Mouse (Mus musculus) megakaryocyte, embryonic 14.5 days (primary cell): Measurements from ENCODE around the gene Ankdd1b. TPM values are rescaled to one million over a fixed set of nuclear protein-coding genes. Genes with fewer than 3 reads are reported as not detected.

Source experiments
- H3K27me3 ChIP-seq: replicated peaks from 2 replicates; pipeline ENCODE3; 2012; ENCODE audit warnings: inconsistent platforms
- H3K36me3 ChIP-seq: replicated peaks from 2 replicates; pipeline ENCODE3; 2012; ENCODE audit warnings: low read length, inconsistent platforms, mixed read lengths
- H3K4me1 ChIP-seq: 2 replicates; pipeline ENCODE4 v1.6.1; 2012; ENCODE audit warnings: inconsistent platforms
- H3K4me3 ChIP-seq: replicated peaks from 2 replicates; pipeline ENCODE3; 2012; ENCODE audit warnings: moderate library complexity, mild to moderate bottlenecking, inconsistent platforms
- H3K9me3 ChIP-seq: 2 replicates; pipeline ENCODE4 v1.6.1; 2012; ENCODE audit warnings: inconsistent platforms
- FLI1 ChIP-seq: IDR thresholded peaks from 2 replicates; pipeline ENCODE4 v1.6.1; 2012; ENCODE audit warnings: low read length, inconsistent platforms, mixed read lengths
- GATA1 ChIP-seq: IDR thresholded peaks from 3 replicates; pipeline ENCODE4 v1.6.1; 2012; ENCODE audit warnings: mixed read lengths, low read length, inconsistent platforms, borderline replicate concordance
- polyA plus RNA-seq: library from polyadenylated mRNA; stranded (reverse); fragments of >175 nt; gene quantifications from 2 replicates; pipeline ENCODE4 v1.2.3, GENCODE M21; 2012; ENCODE audit warnings: low replicate concordance; ENCODE audit not compliant: insufficient read depth

Ankdd1b gene
- polyA plus RNA-seq, 1 experiment, result not detected

- Histone ChIP-seq H3K4me3 (no peak overlapping the region), H3K36me3 (peaks cover 81% of the 10 kb centered on the region), H3K9me3 (no peaks in the 10 kb centered on the region), H3K27me3 (no peaks in the 10 kb centered on the region), H3K4me1 (peaks cover 5% of the 10 kb centered on the region; the same call in 1 of the 2 replicates)
- TF ChIP-seq GATA1 (no peak), FLI1 (no peak)
These were observed 28.9 kb upstream of the Ankdd1b start for GRCm38 (mm10) chr13:96499891-96500290.

- Histone ChIP-seq H3K9me3 (no peaks in the 10 kb centered on the region), H3K4me3 (no peak overlapping the region), H3K36me3 (peaks cover 81% of the 10 kb centered on the region), H3K4me1 (peaks cover 5% of the 10 kb centered on the region; the same call in 1 of the 2 replicates), H3K27me3 (no peaks in the 10 kb centered on the region)
- TF ChIP-seq FLI1 (no peak), GATA1 (no peak)
These were observed 25.6 kb upstream of the Ankdd1b start for GRCm38 (mm10) chr13:96496630-96497029.

GRCm38 (mm10) chr13:96490433-96490832 lies 19.4 kb upstream of the Ankdd1b start, which contains the start of gene Gm17622:
Gm17622 (plus strand) TSS chr13:96490733.
- Histone ChIP-seq H3K4me3 (no peak within 1 kb of the TSS), H3K4me1 (peaks cover 11% of the 10 kb centered on the region), H3K9me3 (0 out of 2 replicates have a peak, but pooled peaks cover 4% of the 10 kb centered on the region), H3K27me3 (no peaks in the 10 kb centered on the region), H3K36me3 (peaks cover 89% of the 10 kb centered on the region)
- no peak for TF ChIP-seq FLI1
- TF ChIP-seq GATA1, result no peak

DNA sequence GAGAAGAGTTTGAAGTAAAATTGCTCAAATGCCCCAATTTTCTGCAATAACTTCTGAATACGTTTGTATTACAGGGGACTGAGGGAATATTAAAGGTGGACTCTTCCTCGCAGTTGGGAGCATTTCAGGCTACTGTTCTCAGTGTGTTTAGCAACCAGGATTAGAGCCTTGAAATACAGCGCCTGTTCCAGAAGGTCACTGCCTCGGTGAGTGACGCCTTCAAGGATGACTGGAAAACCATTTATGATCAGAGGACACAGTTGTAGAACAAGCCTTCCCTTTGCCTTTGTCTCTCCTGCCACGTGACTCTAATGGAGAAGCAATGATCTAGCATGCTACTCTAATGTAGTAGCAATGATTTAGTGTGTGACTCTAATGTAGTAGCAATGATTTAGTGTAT lies 17.0 kb upstream of the Ankdd1b start:
- TF ChIP-seq GATA1 (no peak), FLI1 (no peak)
- Histone ChIP-seq H3K36me3 (peaks cover 94% of the 10 kb centered on the region), H3K4me1 (peaks cover 15% of the 10 kb centered on the region), H3K9me3 (0 out of 2 replicates have a peak, but pooled peaks cover 7% of the 10 kb centered on the region), H3K27me3 (no peaks in the 10 kb centered on the region), H3K4me3 (no peak overlapping the region)

- H3K36me3 ChIP-seq, result peaks cover 94% of the 10 kb centered on the region
- H3K4me1 ChIP-seq, result peaks cover 15% of the 10 kb centered on the region
- H3K27me3 ChIP-seq, result no peaks in the 10 kb centered on the region
- H3K9me3 ChIP-seq, result 0 out of 2 replicates have a peak, but pooled peaks cover 7% of the 10 kb centered on the region
- no peak for TF ChIP-seq FLI1
- TF ChIP-seq GATA1, result no peak
- H3K4me3 ChIP-seq, result peak overlapping the region; percentile 52
These were observed 16.2 kb upstream of the Ankdd1b start for GRCm38 (mm10) chr13:96487230-96487629.

GRCm38 (mm10) chr13:96478991-96479390 lies 8.0 kb upstream of the Ankdd1b start:
- H3K9me3 ChIP-seq, result no peaks in the 10 kb centered on the region
- peaks cover 16% of the 10 kb centered on the region for H3K4me1 ChIP-seq
- H3K36me3 ChIP-seq, result peaks cover 44% of the 10 kb centered on the region
- H3K27me3 ChIP-seq, result no peaks in the 10 kb centered on the region
- no peak for TF ChIP-seq GATA1
- TF ChIP-seq FLI1, result no peak
- H3K4me3 ChIP-seq, result no peak overlapping the region

- TF ChIP-seq FLI1 (no peak), GATA1 (no peak)
- Histone ChIP-seq H3K36me3 (peaks cover 27% of the 10 kb centered on the region), H3K9me3 (no peaks in the 10 kb centered on the region), H3K27me3 (no peaks in the 10 kb centered on the region), H3K4me1 (peaks cover 12% of the 10 kb centered on the region), H3K4me3 (no peak overlapping the region)
These were observed 6.2 kb upstream of the Ankdd1b start for GRCm38 (mm10) chr13:96477226-96477625.

GRCm38 (mm10) chr13:96470556-96470955 lies 442 bp downstream of the Ankdd1b start:
- H3K9me3 ChIP-seq, result no peaks in the 10 kb centered on the region
- no peaks in the 10 kb centered on the region for H3K36me3 ChIP-seq
- no peak overlapping the region for H3K4me3 ChIP-seq
- no peaks in the 10 kb centered on the region for H3K4me1 ChIP-seq
- peaks cover 5% of the 10 kb centered on the region for H3K27me3 ChIP-seq
- TF ChIP-seq GATA1 (no peak), FLI1 (no peak)

DNA sequence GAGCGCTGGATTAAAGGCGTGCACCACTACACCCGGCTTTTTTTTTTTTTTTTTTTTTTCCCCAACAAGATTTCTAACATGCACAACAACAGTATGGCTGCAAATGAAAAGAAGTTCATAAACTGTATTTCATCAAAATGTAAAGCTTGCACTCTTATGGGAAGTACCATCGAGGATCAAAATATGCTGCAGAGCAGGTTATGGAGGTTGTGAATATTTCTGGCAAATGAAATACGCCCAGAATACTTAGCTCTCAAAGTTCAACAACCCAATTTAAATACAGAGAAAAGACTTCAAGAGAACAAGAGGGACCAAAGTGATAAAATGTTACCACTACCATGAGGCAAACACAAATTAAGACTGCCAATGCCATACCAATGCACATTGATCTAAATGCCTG lies 2.3 kb downstream of the Ankdd1b start:
- TF ChIP-seq FLI1 (no peak), GATA1 (no peak)
- Histone ChIP-seq H3K9me3 (no peaks in the 10 kb centered on the region), H3K27me3 (peaks cover 12% of the 10 kb centered on the region), H3K4me1 (no peaks in the 10 kb centered on the region), H3K36me3 (no peaks in the 10 kb centered on the region), H3K4me3 (no peak overlapping the region)

DNA sequence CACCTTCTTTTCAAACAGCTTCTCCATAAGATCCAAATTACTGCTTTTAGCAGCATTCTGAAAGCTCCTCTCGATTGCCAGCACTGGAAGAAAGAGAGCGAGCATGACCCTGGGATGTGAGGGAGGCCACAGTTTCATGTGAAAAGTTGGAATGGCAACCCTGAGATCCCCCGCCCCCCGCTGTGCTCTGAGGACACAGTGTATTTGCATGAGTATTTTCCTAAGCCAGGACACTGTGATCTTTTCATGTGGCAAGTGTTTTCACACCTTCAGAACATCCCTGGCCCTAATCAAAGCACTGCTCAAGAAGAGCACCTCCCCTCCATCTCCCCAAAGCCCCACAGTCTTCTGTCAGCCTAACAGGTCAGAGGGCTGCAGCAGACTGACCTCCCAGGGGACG lies 5.7 kb downstream of the Ankdd1b start:
- TF ChIP-seq GATA1 (no peak), FLI1 (no peak)
- Histone ChIP-seq H3K4me1 (no peaks in the 10 kb centered on the region), H3K4me3 (no peak overlapping the region), H3K9me3 (no peaks in the 10 kb centered on the region), H3K27me3 (peaks cover 13% of the 10 kb centered on the region), H3K36me3 (no peaks in the 10 kb centered on the region)

DNA sequence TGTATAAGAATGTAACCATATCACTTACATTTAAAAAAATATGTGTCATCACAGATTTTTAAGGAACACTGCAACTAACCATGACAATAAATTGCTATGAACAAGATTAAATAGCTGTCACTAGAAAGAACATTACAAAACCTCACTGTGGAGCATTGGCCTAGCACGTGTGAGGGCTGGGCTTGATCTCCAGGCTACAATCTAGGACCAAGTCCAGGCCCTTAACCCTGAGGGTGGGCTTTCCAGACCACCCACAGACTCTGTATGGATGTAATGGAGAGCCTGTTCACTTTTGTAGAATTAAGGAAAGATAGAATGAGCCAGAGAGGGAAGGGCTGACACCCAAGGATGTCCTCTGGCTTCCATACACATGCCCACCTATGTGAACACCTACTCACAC lies 8.4 kb downstream of the Ankdd1b start:
- no peak for TF ChIP-seq GATA1
- TF ChIP-seq FLI1, result no peak
- Histone ChIP-seq H3K36me3 (no peaks in the 10 kb centered on the region), H3K4me3 (no peak overlapping the region), H3K4me1 (no peaks in the 10 kb centered on the region), H3K27me3 (peaks cover 13% of the 10 kb centered on the region), H3K9me3 (no peaks in the 10 kb centered on the region)
